Mouse (Mus musculus): Measurements from ENCODE around the gene Maml3.

Maml3 gene

GRCm38 (mm10) chr3:52003663-52004062 is 101.2 kb downstream of the Maml3 start:
- no peak for DNase-seq (ENCODE audit: low read depth)

GRCm38 (mm10) chr3:52001518-52001895 is 103.4 kb downstream of the Maml3 start:
- DNase-seq (ENCODE audit: low read depth): no peak

- DNase-seq (ENCODE audit: low read depth): peak; percentile 30
Measured at GRCm38 (mm10) chr3:52000871-52001517, 103.9 kb downstream of the Maml3 start.

GRCm38 (mm10) chr3:51999671-52000437 is 105.0 kb downstream of the Maml3 start:
- DNase-seq (ENCODE audit: low read depth): no peak

GRCm38 (mm10) chr3:51998511-51999399 is 106.1 kb downstream of the Maml3 start:
- DNase-seq (ENCODE audit: low read depth): no peak

- no peak for DNase-seq (ENCODE audit: low read depth)
Measured at GRCm38 (mm10) chr3:51997616-51998015, 107.3 kb downstream of the Maml3 start.

- no peak for DNase-seq (ENCODE audit: low read depth)
Measured at GRCm38 (mm10) chr3:51986507-51986906, 118.4 kb downstream of the Maml3 start.

- no peak for DNase-seq (ENCODE audit: low read depth)
Measured at GRCm38 (mm10) chr3:51981496-51981895, 123.4 kb downstream of the Maml3 start.

- no peak for DNase-seq (ENCODE audit: low read depth)
Measured at GRCm38 (mm10) chr3:51977654-51978352, 127.1 kb downstream of the Maml3 start.

GRCm38 (mm10) chr3:51974601-51975000 is 130.3 kb downstream of the Maml3 start:
- DNase-seq (ENCODE audit: low read depth): peak; percentile 8

GRCm38 (mm10) chr3:51974153-51974552 is 130.7 kb downstream of the Maml3 start:
- no peak for DNase-seq (ENCODE audit: low read depth)

GRCm38 (mm10) chr3:51972576-51972975 is 132.3 kb downstream of the Maml3 start:
- DNase-seq (ENCODE audit: low read depth): no peak

GRCm38 (mm10) chr3:51970489-51970888 is 134.4 kb downstream of the Maml3 start:
- DNase-seq (ENCODE audit: low read depth): no peak

- no peak for DNase-seq (ENCODE audit: low read depth)
Measured at GRCm38 (mm10) chr3:51969451-51969850, 135.4 kb downstream of the Maml3 start.

- peak; percentile 30 for DNase-seq (ENCODE audit: low read depth)
Measured at GRCm38 (mm10) chr3:51965841-51966240, 139.0 kb downstream of the Maml3 start.

- DNase-seq (ENCODE audit: low read depth): peak; percentile 22
Measured at GRCm38 (mm10) chr3:51965436-51965835, 139.4 kb downstream of the Maml3 start.

- no peak for DNase-seq (ENCODE audit: low read depth)
Measured at GRCm38 (mm10) chr3:51965008-51965407, 139.9 kb downstream of the Maml3 start.

GRCm38 (mm10) chr3:51963891-51964593 is 140.8 kb downstream of the Maml3 start:
- no peak for DNase-seq (ENCODE audit: low read depth)

- DNase-seq (ENCODE audit: low read depth): no peak
Measured at GRCm38 (mm10) chr3:51963151-51963791, 141.6 kb downstream of the Maml3 start.

GRCm38 (mm10) chr3:51958751-51959150 is 146.1 kb downstream of the Maml3 start:
- no peak for DNase-seq (ENCODE audit: low read depth)

- no peak for DNase-seq (ENCODE audit: low read depth)
Measured at GRCm38 (mm10) chr3:51954441-51954840, 150.4 kb downstream of the Maml3 start.

Measured in NIH3T3 (cell line).